Mouse (Mus musculus): ENCODE data around the gene Hoxc6. TPM values are rescaled to one million over a fixed set of nuclear protein-coding genes. Genes with fewer than 3 reads are reported as not detected.

Hoxc6 gene
- total and polyA plus RNA-seq, 3 experiments, result 0.42 to 4.5 (median 0.79) TPM

DNA sequence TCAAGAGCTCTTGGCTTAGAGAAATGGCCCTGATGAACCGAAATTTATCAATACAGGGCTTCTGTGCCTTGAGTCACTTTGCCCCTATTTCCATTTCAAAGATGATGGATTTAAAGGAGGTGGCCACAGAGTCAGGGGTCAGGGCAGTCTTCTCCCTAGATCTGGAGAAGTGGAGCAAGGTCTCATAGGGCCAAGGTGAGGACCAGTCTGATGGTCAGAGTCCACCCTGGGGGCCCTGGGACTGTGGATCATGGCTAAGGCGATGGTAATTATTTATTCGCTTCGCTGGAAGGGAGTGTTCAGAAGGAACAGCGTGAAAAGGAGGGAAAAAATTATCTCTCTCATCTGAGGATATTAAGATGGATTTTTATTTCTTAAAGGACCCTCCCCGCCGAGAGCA lies 23.0 kb upstream of the Hoxc6 start:
- no peak for DNase-seq (ENCODE audit: extremely low read depth)
- Histone ChIP-seq H3K4me3 (replicated peaks in 1 of 3; ENCODE audit: low read depth in 2 of 3, low read length in 2 of 3, poor library complexity in 1 of 3) (no peak overlapping the region), H3K9me3 (replicated peaks; ENCODE audit: low read length) (no peaks in the 10 kb centered on the region), H3K36me3 (replicated peaks in 1 of 2; ENCODE audit: control insufficient read depth in 1 of 2, insufficient read depth in 1 of 2, low read length in 1 of 2) (no peaks in the 10 kb centered on the region), H3K4me2 (ENCODE audit: insufficient read depth, low read depth, poor library complexity, severe bottlenecking) (no peak overlapping the region), H3K79me2 (replicated peaks; ENCODE audit: control insufficient read depth, extremely low read depth, insufficient read depth, poor library complexity, severe bottlenecking) (no peaks in the 10 kb centered on the region), H3K27ac (ENCODE audit: insufficient read depth, low read depth) (no peak overlapping the region), H3K9ac (ENCODE audit: insufficient read depth, low read depth) (no peak overlapping the region), H3K4me1 (ENCODE audit: control insufficient read depth in 1 of 2, insufficient read depth in 2 of 2) (peaks cover 5 to 27% of the 10 kb centered on the region in 2 experiments), H3K27me3 (replicated peaks) (peaks cover 92% of the 10 kb centered on the region)
- no peak for TF ChIP-seq MXI1 (IDR thresholded peaks at IDR 0.05; ENCODE audit: low read depth, low read length)
- in situ Hi-C loops (cut with MboI; ENCODE audit: low pct_ligation_motif_present, low pct_unique_long_range_greater_than_20kb, low sequenced_read_pairs) (no loop called here), dilution Hi-C loops (cut with MboI; ENCODE audit: extremely low pct_ligation_motif_present, extremely low pct_unique_long_range_greater_than_20kb, low sequenced_read_pairs) (no loop called here)

- dilution Hi-C loops (cut with MboI; ENCODE audit: extremely low pct_ligation_motif_present, extremely low pct_unique_long_range_greater_than_20kb, low sequenced_read_pairs) (no loop called here), in situ Hi-C loops (cut with MboI; ENCODE audit: low pct_ligation_motif_present, low pct_unique_long_range_greater_than_20kb, low sequenced_read_pairs) (no loop called here)
- Histone ChIP-seq H3K79me2 (replicated peaks; ENCODE audit: control insufficient read depth, extremely low read depth, insufficient read depth, poor library complexity, severe bottlenecking) (no peaks in the 10 kb centered on the region), H3K9me3 (replicated peaks; ENCODE audit: low read length) (no peaks in the 10 kb centered on the region), H3K27me3 (replicated peaks) (peaks cover 92% of the 10 kb centered on the region), H3K4me1 (ENCODE audit: control insufficient read depth in 1 of 2, insufficient read depth in 2 of 2) (peaks cover 5 to 24% of the 10 kb centered on the region in 2 experiments), H3K27ac (ENCODE audit: insufficient read depth, low read depth) (no peak overlapping the region), H3K9ac (ENCODE audit: insufficient read depth, low read depth) (no peak overlapping the region), H3K4me2 (ENCODE audit: insufficient read depth, low read depth, poor library complexity, severe bottlenecking) (no peak overlapping the region), H3K36me3 (replicated peaks in 1 of 2; ENCODE audit: control insufficient read depth in 1 of 2, insufficient read depth in 1 of 2, low read length in 1 of 2) (no peaks in the 10 kb centered on the region), H3K4me3 (replicated peaks in 1 of 3; ENCODE audit: low read depth in 2 of 3, low read length in 2 of 3, poor library complexity in 1 of 3) (no peak overlapping the region)
- no peak for TF ChIP-seq SIN3A (IDR thresholded peaks at IDR 0.05; ENCODE audit: low read length)
- DNase-seq (ENCODE audit: extremely low read depth), result no peak
Measured at GRCm38 (mm10) chr15:102975688-102976111, 22.4 kb upstream of the Hoxc6 start.

DNA sequence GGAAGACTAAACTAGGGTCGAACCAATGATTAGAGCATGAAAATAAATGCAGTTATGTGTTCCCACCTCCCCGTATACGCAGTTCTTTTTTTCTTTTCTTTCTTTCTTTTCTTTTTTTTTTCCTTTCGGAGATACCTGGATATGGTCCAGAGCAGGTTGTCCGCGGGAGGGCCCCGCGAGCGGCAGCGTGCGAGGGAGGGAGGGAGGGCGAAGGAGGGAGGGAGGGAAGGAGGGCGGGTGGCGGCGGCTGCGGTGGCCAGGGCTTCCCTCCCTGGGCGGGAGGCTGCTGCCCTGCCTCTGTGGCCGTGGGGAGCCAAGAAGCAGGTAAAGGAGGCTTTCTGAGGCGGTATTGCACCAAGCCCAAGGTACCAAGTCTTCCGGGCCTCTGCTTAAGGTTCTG lies 21.9 kb upstream of the Hoxc6 start, which contains the start of gene Hoxc9:
Gene Hoxc9 (plus strand): TSS at position 269 of the 400 bp plus-strand sequence.
- H3K27ac ChIP-seq (ENCODE audit: insufficient read depth, low read depth), result no peak within 1 kb of the TSS
- TF ChIP-seq RAD21 (IDR thresholded peaks at IDR 0.05; ENCODE audit: low read depth, low read length) (no peak), SIN3A (IDR thresholded peaks at IDR 0.05; ENCODE audit: low read length) (no peak)
- no peaks in the 10 kb centered on the region for H3K9me3 ChIP-seq (replicated peaks; ENCODE audit: low read length)
- no peak within 1 kb of the TSS for H3K4me2 ChIP-seq (ENCODE audit: insufficient read depth, low read depth, poor library complexity, severe bottlenecking)
- no peaks in the 10 kb centered on the region for H3K79me2 ChIP-seq (replicated peaks; ENCODE audit: control insufficient read depth, extremely low read depth, insufficient read depth, poor library complexity, severe bottlenecking)
- no peak for DNase-seq (ENCODE audit: extremely low read depth)
- H3K4me3 ChIP-seq (replicated peaks in 1 of 3; ENCODE audit: low read depth in 2 of 3, low read length in 2 of 3, poor library complexity in 1 of 3), result no peak within 1 kb of the TSS
- peaks cover 4 to 22% of the 10 kb centered on the region in 2 experiments for H3K4me1 ChIP-seq (ENCODE audit: control insufficient read depth in 1 of 2, insufficient read depth in 2 of 2)
- in situ Hi-C loops (cut with MboI; ENCODE audit: low pct_ligation_motif_present, low pct_unique_long_range_greater_than_20kb, low sequenced_read_pairs), result no loop called here
- no peak within 1 kb of the TSS for H3K9ac ChIP-seq (ENCODE audit: insufficient read depth, low read depth)
- dilution Hi-C loops (cut with MboI; ENCODE audit: extremely low pct_ligation_motif_present, extremely low pct_unique_long_range_greater_than_20kb, low sequenced_read_pairs), result no loop called here
- H3K27me3 ChIP-seq (replicated peaks), result peaks cover 92% of the 10 kb centered on the region
- no peaks in the 10 kb centered on the region for H3K36me3 ChIP-seq (replicated peaks in 1 of 2; ENCODE audit: control insufficient read depth in 1 of 2, insufficient read depth in 1 of 2, low read length in 1 of 2)

- TF ChIP-seq PAX5 (IDR thresholded peaks at IDR 0.05; ENCODE audit: low read length) (no peak), ETS1 (conservative IDR thresholded peaks at IDR 0.05; ENCODE audit: low read depth, low read length) (no peak), EP300 (IDR thresholded peaks at IDR 0.05; ENCODE audit: low read length) (no peak)
- Histone ChIP-seq H3K27me3 (replicated peaks) (peaks cover 92% of the 10 kb centered on the region), H3K4me1 (ENCODE audit: control insufficient read depth in 1 of 2, insufficient read depth in 2 of 2) (peaks cover 2 to 20% of the 10 kb centered on the region in 2 experiments; a peak in 2 of 4 replicates), H3K9ac (ENCODE audit: insufficient read depth, low read depth) (no peak overlapping the region), H3K4me2 (ENCODE audit: insufficient read depth, low read depth, poor library complexity, severe bottlenecking) (no peak overlapping the region), H3K27ac (ENCODE audit: insufficient read depth, low read depth) (no peak overlapping the region), H3K36me3 (replicated peaks in 1 of 2; ENCODE audit: control insufficient read depth in 1 of 2, insufficient read depth in 1 of 2, low read length in 1 of 2) (no peaks in the 10 kb centered on the region), H3K4me3 (replicated peaks in 1 of 3; ENCODE audit: low read depth in 2 of 3, low read length in 2 of 3, poor library complexity in 1 of 3) (no peak overlapping the region), H3K79me2 (replicated peaks; ENCODE audit: control insufficient read depth, extremely low read depth, insufficient read depth, poor library complexity, severe bottlenecking) (no peaks in the 10 kb centered on the region), H3K9me3 (replicated peaks; ENCODE audit: low read length) (no peaks in the 10 kb centered on the region)
- DNase-seq (ENCODE audit: extremely low read depth), result no peak
- dilution Hi-C loops (cut with MboI; ENCODE audit: extremely low pct_ligation_motif_present, extremely low pct_unique_long_range_greater_than_20kb, low sequenced_read_pairs) (no loop called here), in situ Hi-C loops (cut with MboI; ENCODE audit: low pct_ligation_motif_present, low pct_unique_long_range_greater_than_20kb, low sequenced_read_pairs) (no loop called here)
Measured at GRCm38 (mm10) chr15:102976631-102977422, 21.2 kb upstream of the Hoxc6 start.
